Mouse (Mus musculus): ENCODE data around the gene Ren1. TPM values are rescaled to one million over a fixed set of nuclear protein-coding genes. Genes with fewer than 3 reads are reported as not detected.

Gene Ren1
- polyA plus RNA-seq, 1 experiment from 2014 or later: 0.18 TPM

DNA sequence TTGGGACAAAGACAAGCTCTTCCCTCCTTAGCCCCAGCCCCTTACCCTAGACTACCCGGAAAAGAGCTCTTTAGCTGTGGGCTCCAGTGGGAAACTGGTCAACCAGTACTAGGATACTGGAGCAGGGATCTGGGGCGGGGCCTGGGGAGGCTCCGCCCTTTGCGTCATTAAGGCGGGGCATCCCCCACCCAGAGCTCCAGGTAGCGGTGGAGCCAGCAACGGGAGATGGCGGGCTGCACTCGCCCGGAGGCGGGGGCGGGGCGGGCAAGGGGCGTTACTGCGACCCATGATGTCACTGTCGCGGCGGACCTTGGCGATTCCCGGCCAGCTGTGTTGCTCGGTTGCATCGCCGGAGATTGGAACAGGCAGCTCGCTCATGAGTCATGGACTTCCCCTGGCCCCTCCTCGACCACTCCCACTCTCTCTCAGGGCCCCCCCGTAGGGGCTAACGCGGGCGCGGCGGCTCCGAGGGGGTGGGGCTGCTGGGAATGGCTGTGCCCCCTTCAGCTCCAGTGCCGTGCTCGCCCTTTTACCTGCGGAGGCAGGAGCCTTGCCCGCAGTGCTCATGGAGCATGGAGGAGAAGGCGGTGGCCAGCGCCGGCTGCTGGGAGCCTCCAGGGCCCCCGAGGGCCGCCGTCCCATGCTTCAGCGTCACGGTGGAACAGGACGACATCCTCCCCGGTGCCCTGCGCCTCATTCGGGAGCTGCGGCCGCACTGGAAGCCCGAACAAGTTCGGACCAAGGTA, 13.1 kb downstream of the Ren1 start, which contains the start of gene Etnk2:
Gene Etnk2 (plus strand): TSS at position 297 of the 746 bp plus-strand sequence.
- peak; percentile 73 for ATAC-seq (ENCODE audit: insufficient number of reproducible peaks, low FRiP score)
- H3K4me3 ChIP-seq: peak within 1 kb of the TSS; percentile 61
- H3K9me3 ChIP-seq (replicated peaks): no peaks in the 10 kb centered on the region
- H3K4me2 ChIP-seq: peak within 1 kb of the TSS; percentile 88
- peaks cover 43% of the 10 kb centered on the region for H3K27me3 ChIP-seq (replicated peaks)
- peaks cover 40% of the 10 kb centered on the region for H3K4me1 ChIP-seq (replicated peaks)
- no peaks in the 10 kb centered on the region for H3K36me3 ChIP-seq
- no peak within 1 kb of the TSS for H3K27ac ChIP-seq (ENCODE audit: poor library complexity, severe bottlenecking)
- WGBS: under 1% methylated on average over 52 of the region's 52 CpGs
- H3K9ac ChIP-seq: peak within 1 kb of the TSS; percentile 68

DNA sequence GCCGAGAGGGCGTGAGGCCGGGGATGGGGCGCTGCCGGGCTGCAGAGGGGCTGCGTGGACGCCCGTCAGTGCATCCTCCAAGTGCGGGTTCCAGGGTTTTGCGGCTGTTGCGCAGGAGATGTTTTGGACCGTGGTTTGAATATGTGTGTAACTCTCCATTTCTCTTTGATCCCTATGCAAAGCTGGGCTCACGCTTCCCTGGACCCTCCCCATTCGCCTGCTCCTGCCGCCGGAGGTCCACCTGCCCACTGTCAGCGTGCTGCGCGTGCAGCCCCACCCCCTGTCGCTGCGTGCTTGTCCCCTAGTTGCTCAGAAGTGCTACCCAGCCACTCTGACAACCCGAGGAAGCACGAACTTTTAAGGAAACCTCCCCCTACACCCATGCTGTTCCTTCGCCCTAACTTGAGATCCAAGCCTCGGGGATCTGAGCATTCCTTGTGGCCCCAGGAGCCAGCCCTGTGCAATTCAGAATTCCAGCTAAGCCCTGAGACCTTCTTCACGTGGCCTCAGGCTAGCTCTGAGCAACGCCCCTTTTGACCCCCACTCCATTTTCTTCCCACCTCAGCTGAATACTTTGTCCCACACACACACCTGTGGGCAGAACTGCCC, 13.8 kb downstream of the Ren1 start:
- Histone ChIP-seq H3K36me3 (no peaks in the 10 kb centered on the region), H3K27me3 (replicated peaks) (peaks cover 36% of the 10 kb centered on the region), H3K9me3 (replicated peaks) (no peaks in the 10 kb centered on the region), H3K4me1 (replicated peaks) (peaks cover 45% of the 10 kb centered on the region), H3K4me3 (peak overlapping the region; percentile 61), H3K4me2 (peak overlapping the region; percentile 88), H3K9ac (peak overlapping the region; percentile 68), H3K27ac (ENCODE audit: poor library complexity, severe bottlenecking) (no peak overlapping the region)
- 3% methylated on average over 27 of the region's 27 CpGs for WGBS
- no peak for ATAC-seq (ENCODE audit: insufficient number of reproducible peaks, low FRiP score)

GRCm38 (mm10) chr1:133364890-133365289, 14.6 kb downstream of the Ren1 start:
- no peak overlapping the region for H3K4me3 ChIP-seq
- H3K4me2 ChIP-seq: no peak overlapping the region
- no peak overlapping the region for H3K27ac ChIP-seq (ENCODE audit: poor library complexity, severe bottlenecking)
- peaks cover 34% of the 10 kb centered on the region for H3K27me3 ChIP-seq (replicated peaks)
- H3K4me1 ChIP-seq (replicated peaks): peaks cover 45% of the 10 kb centered on the region
- ATAC-seq (ENCODE audit: insufficient number of reproducible peaks, low FRiP score): no peak
- H3K9ac ChIP-seq: no peak overlapping the region
- WGBS: 34% methylated on average over 2 of the region's 2 CpGs
- H3K36me3 ChIP-seq: no peaks in the 10 kb centered on the region
- no peaks in the 10 kb centered on the region for H3K9me3 ChIP-seq (replicated peaks)

GRCm38 (mm10) chr1:133366951-133367605, 16.8 kb downstream of the Ren1 start:
- Histone ChIP-seq H3K27ac (ENCODE audit: poor library complexity, severe bottlenecking) (no peak overlapping the region), H3K9ac (no peak overlapping the region), H3K9me3 (replicated peaks) (no peaks in the 10 kb centered on the region), H3K4me2 (0 out of 2 replicates have a peak overlapping the region, but pooled peaks have one; percentile 35), H3K36me3 (no peaks in the 10 kb centered on the region), H3K4me3 (no peak overlapping the region), H3K4me1 (replicated peaks) (peaks cover 45% of the 10 kb centered on the region), H3K27me3 (replicated peaks) (peaks cover 34% of the 10 kb centered on the region)
- WGBS: 51% methylated on average over 10 of the region's 10 CpGs
- no peak for ATAC-seq (ENCODE audit: insufficient number of reproducible peaks, low FRiP score)

GRCm38 (mm10) chr1:133367606-133368488, 17.5 kb downstream of the Ren1 start:
- WGBS: 6% methylated on average over 8 of the region's 11 CpGs
- peak overlapping the region; percentile 35 for H3K4me2 ChIP-seq
- peaks cover 27% of the 10 kb centered on the region for H3K27me3 ChIP-seq (replicated peaks)
- H3K9ac ChIP-seq: no peak overlapping the region
- peaks cover 52% of the 10 kb centered on the region for H3K4me1 ChIP-seq (replicated peaks)
- no peak overlapping the region for H3K27ac ChIP-seq (ENCODE audit: poor library complexity, severe bottlenecking)
- H3K36me3 ChIP-seq: no peaks in the 10 kb centered on the region
- H3K9me3 ChIP-seq (replicated peaks): no peaks in the 10 kb centered on the region
- 0 out of 2 replicates have a peak, but pooled peaks have one; percentile 12 for ATAC-seq (ENCODE audit: insufficient number of reproducible peaks, low FRiP score)
- H3K4me3 ChIP-seq: no peak overlapping the region

DNA sequence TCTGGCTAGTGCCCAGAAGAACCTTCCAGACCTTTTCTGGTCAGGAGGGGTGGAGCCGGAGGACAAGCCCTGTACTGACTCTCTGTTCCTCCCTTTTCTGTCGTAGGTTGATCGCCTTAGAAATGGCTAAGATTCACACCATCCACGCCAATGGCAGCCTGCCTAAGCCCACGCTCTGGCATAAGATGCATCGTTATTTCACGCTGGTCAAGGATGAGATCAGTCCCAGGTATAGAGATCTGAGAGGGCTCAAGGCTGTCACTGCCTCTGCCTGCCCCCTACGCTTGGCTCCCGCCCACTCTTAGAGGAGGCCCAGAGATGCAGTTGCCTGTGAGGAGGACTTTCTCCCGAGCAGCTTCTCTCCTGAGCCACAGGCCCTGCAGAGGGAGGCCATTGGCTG, 18.3 kb downstream of the Ren1 start:
- Histone ChIP-seq H3K9ac (no peak overlapping the region), H3K9me3 (replicated peaks) (no peaks in the 10 kb centered on the region), H3K4me3 (no peak overlapping the region), H3K27ac (ENCODE audit: poor library complexity, severe bottlenecking) (no peak overlapping the region), H3K27me3 (replicated peaks) (peaks cover 27% of the 10 kb centered on the region), H3K4me2 (no peak overlapping the region), H3K36me3 (no peaks in the 10 kb centered on the region), H3K4me1 (replicated peaks) (peaks cover 47% of the 10 kb centered on the region)
- 48% methylated on average over 10 of the region's 10 CpGs for WGBS
- no peak for ATAC-seq (ENCODE audit: insufficient number of reproducible peaks, low FRiP score)

DNA sequence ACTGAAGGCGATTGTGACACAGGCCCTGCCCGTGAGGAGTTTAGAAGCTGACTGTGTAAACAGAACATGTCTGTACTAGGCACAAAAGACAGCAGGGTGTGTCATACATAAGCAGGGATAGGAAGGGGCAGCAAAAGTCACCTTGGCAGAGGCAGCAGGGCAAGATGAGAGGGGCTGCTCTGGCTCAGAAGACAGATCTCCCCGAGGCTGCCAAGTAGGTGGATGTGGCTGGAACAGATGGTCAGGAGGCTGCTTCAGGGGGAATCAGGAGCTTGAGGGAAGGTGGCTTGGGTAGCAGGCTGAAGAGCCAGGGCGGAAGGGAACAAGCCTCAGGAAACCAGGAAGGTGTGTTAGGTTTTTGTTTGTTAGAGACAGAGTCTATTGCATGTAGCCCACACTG, 20.0 kb downstream of the Ren1 start:
- Histone ChIP-seq H3K4me3 (no peak overlapping the region), H3K9me3 (replicated peaks) (no peaks in the 10 kb centered on the region), H3K9ac (no peak overlapping the region), H3K27me3 (replicated peaks) (peaks cover 10% of the 10 kb centered on the region), H3K27ac (ENCODE audit: poor library complexity, severe bottlenecking) (no peak overlapping the region), H3K36me3 (no peaks in the 10 kb centered on the region), H3K4me1 (replicated peaks) (peaks cover 30% of the 10 kb centered on the region), H3K4me2 (no peak overlapping the region)
- ATAC-seq (ENCODE audit: insufficient number of reproducible peaks, low FRiP score): no peak
- WGBS: 76% methylated on average over 4 of the region's 4 CpGs

GRCm38 (mm10) chr1:133371431-133371830, 21.1 kb downstream of the Ren1 start:
- H3K9ac ChIP-seq: no peak overlapping the region
- peaks cover 27% of the 10 kb centered on the region for H3K4me1 ChIP-seq (replicated peaks)
- no peak overlapping the region for H3K4me3 ChIP-seq
- 64% methylated on average over 6 of the region's 6 CpGs for WGBS
- H3K27ac ChIP-seq (ENCODE audit: poor library complexity, severe bottlenecking): no peak overlapping the region
- H3K4me2 ChIP-seq: no peak overlapping the region
- H3K9me3 ChIP-seq (replicated peaks): no peaks in the 10 kb centered on the region
- no peaks in the 10 kb centered on the region; the same call in 1 of the 2 replicates for H3K27me3 ChIP-seq (replicated peaks)
- no peaks in the 10 kb centered on the region for H3K36me3 ChIP-seq
- no peak for ATAC-seq (ENCODE audit: insufficient number of reproducible peaks, low FRiP score)

DNA sequence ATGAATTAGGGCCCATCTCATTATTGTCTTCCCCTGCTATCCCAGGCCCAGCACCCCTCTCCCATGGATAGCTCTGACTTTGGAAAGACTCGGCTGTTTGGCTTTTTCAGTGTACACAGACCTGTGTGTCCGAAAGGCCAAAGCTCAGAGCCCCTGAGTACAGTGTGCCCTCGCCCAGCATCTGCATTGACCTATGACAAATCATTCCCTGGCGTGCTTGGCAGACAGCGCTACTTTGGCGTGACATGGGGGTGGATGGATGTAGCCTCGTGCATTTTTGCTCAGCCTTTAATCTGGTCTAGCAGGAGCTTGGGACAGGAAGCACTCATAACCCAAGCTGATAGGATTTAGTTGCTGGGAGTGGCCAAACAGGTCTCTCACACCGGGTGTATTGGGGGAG, 21.8 kb downstream of the Ren1 start:
- Histone ChIP-seq H3K4me1 (replicated peaks) (peaks cover 25% of the 10 kb centered on the region), H3K4me3 (no peak overlapping the region), H3K36me3 (no peaks in the 10 kb centered on the region), H3K27me3 (replicated peaks) (no peaks in the 10 kb centered on the region), H3K4me2 (no peak overlapping the region), H3K9ac (no peak overlapping the region), H3K27ac (ENCODE audit: poor library complexity, severe bottlenecking) (no peak overlapping the region), H3K9me3 (replicated peaks) (no peaks in the 10 kb centered on the region)
- no peak for ATAC-seq (ENCODE audit: insufficient number of reproducible peaks, low FRiP score)
- WGBS: 55% methylated on average over 8 of the region's 8 CpGs

- 64% methylated on average over 10 of the region's 10 CpGs for WGBS
- Histone ChIP-seq H3K4me2 (no peak overlapping the region), H3K9me3 (replicated peaks) (no peaks in the 10 kb centered on the region), H3K36me3 (no peaks in the 10 kb centered on the region), H3K27ac (ENCODE audit: poor library complexity, severe bottlenecking) (no peak overlapping the region), H3K9ac (no peak overlapping the region), H3K4me3 (no peak overlapping the region), H3K27me3 (replicated peaks) (no peaks in the 10 kb centered on the region), H3K4me1 (replicated peaks) (peaks cover 18% of the 10 kb centered on the region)
- ATAC-seq (ENCODE audit: insufficient number of reproducible peaks, low FRiP score): no peak
These were observed 25.5 kb downstream of the Ren1 start for GRCm38 (mm10) chr1:133375696-133376346.

Data from heart, embryonic 12.5 days (tissue).